Mouse (Mus musculus): ENCODE measurements around the gene Spaca4.

GRCm38 (mm10) chr7:45689800-45690199 is 35.8 kb downstream of the Spaca4 start:
- no peak for TF ChIP-seq ZNF384 (IDR thresholded peaks at IDR 0.05; ENCODE audit: low read depth, low read length)
- no peak for TF ChIP-seq HCFC1 (IDR thresholded peaks at IDR 0.05; ENCODE audit: borderline replicate concordance, insufficient read depth, low read length)
- no peak for TF ChIP-seq ZC3H11A (IDR thresholded peaks at IDR 0.05; ENCODE audit: borderline replicate concordance, low read depth, low read length)
- TF ChIP-seq MAFK (IDR thresholded peaks at IDR 0.05; ENCODE audit: insufficient read depth, low read depth, low read length) = no peak

All from ES-E14 (cell line).